Comparison of ENCODE assay signal across 18 mouse cellular contexts in the genomic region with DNA sequence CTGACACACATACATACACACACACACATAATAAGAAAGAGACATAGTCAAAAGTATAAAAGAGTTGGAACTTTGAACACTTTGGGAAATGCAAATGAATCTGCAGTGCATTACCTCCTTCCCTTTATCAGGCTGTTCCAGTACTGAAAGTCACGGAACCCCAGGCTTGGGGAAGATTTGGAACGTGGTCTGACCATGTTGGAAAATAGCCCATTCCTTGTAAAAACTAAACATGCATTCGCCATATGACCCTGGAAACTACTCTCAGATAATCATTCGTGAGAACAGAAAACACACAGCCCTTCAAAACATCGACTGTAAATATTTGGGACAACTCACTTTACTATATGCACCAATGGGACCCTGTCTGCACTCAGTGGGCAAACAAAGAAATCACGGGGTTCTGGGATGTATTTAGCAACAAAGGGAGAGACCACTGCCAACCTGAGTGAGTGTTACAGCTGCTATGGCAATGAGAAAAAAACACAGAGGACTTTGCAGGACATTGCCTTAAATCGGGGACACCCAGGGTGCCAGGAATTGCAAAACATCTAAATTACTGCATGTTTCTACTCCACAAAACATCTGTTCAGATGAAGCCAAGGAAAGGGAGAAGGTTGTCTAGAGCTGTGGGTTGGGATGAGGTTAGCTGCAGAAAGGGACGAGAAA.
DNase-seq lines count a peak whose midpoint lies in the region; ATAC-seq lines count a peak whose summit lies in the region.
"Had no signal": no experiment of that assay in that cellular context is flagged by ENCODE, and none has a peak within 500 bp of the region (broad histone marks: within the 10 kb centered on the region; RNA-seq: fewer than 3 reads in every experiment).

No protein-coding gene starts in this region.

- H3K4me3 ChIP-seq in neural tube, embryonic 13.5 days, result no peak overlapping the region
- no peak overlapping the region for H3K4me3 ChIP-seq in intestine, embryonic 15.5 days (replicated peaks)
- H3K4me3 ChIP-seq: forebrain, embryonic 15.5 days; liver, embryonic 12.5 days; midbrain, embryonic 12.5 days had no signal

- H3K27ac ChIP-seq in neural tube, embryonic 13.5 days (replicated peaks), result 0 out of 2 replicates have a peak overlapping the region, but pooled peaks have one; percentile 3
- H3K27ac ChIP-seq in intestine, embryonic 15.5 days, result no peak overlapping the region
- H3K27ac ChIP-seq: forebrain, embryonic 15.5 days; liver, embryonic 12.5 days; macrophage; midbrain, embryonic 12.5 days had no signal

- no peaks in the 10 kb centered on the region for H3K36me3 ChIP-seq in neural tube, embryonic 13.5 days
- H3K36me3 ChIP-seq in intestine, embryonic 15.5 days, result no peaks in the 10 kb centered on the region
- H3K36me3 ChIP-seq: forebrain, embryonic 15.5 days; liver, embryonic 12.5 days; midbrain, embryonic 12.5 days had no signal

- 73% methylated on average over 8 of the region's 8 CpGs for WGBS in neural tube, embryonic 13.5 days
- 55% methylated on average over 8 of the region's 8 CpGs for WGBS in intestine, embryonic 15.5 days

- no peak for ATAC-seq in neural tube, embryonic 13.5 days (ENCODE audit: low read depth)
- ATAC-seq in megakaryocyte-erythroid progenitor cell, adult 5-6 weeks (replicated peaks; ENCODE audit: low FRiP score, low TSS enrichment, poor library complexity, severe bottlenecking), result no peak
- no peak for ATAC-seq in intestine, embryonic 15.5 days
- ATAC-seq: forebrain, embryonic 15.5 days; inflammation-experienced regulatory T-cells, adult 6 months; liver, embryonic 12.5 days had no signal

- intact Hi-C loops in heart, postnatal 10 days (cut with DNase I), result no loop called here

- H3K4me1 ChIP-seq in neural tube, embryonic 13.5 days (replicated peaks), result peaks cover 19% of the 10 kb centered on the region
- H3K4me1 ChIP-seq in intestine, embryonic 15.5 days (replicated peaks), result no peaks in the 10 kb centered on the region
- H3K4me1 ChIP-seq: liver, embryonic 12.5 days had no signal

- H3K4me2 ChIP-seq in neural tube, embryonic 13.5 days, result no peak overlapping the region
- H3K4me2 ChIP-seq in intestine, embryonic 15.5 days (replicated peaks), result no peak overlapping the region
- H3K4me2 ChIP-seq: forebrain, embryonic 15.5 days; heart, embryonic 11.5 days; liver, embryonic 12.5 days; midbrain, embryonic 12.5 days had no signal

- peak; percentile 23 to 53 for DNase-seq in heart, adult 18-20 months
- DNase-seq in heart, postnatal 10 days, result no peak
- DNase-seq in neural tube, embryonic 10.5 days (ENCODE audit: extremely low spot score, low spot score), result no peak
- DNase-seq in lung, postnatal 10 days, result peak; percentile 32
- DNase-seq: cerebellum, adult 11-12 months; cerebellum, postnatal 36 days; layer of hippocampus, postnatal 36 days; spleen, adult 18-20 months; thymus, postnatal 25 days had no signal

- H3K27me3 ChIP-seq in neural tube, embryonic 13.5 days, result no peaks in the 10 kb centered on the region
- H3K27me3 ChIP-seq in intestine, embryonic 15.5 days (replicated peaks), result no peaks in the 10 kb centered on the region
- H3K27me3 ChIP-seq: forebrain, embryonic 15.5 days; liver, embryonic 12.5 days; midbrain, embryonic 12.5 days had no signal

- H3K9me3 ChIP-seq in neural tube, embryonic 13.5 days, result no peaks in the 10 kb centered on the region
- no peaks in the 10 kb centered on the region for H3K9me3 ChIP-seq in intestine, embryonic 15.5 days
- H3K9me3 ChIP-seq: forebrain, embryonic 15.5 days; liver, embryonic 12.5 days; midbrain, embryonic 12.5 days had no signal

- no peak overlapping the region for H3K9ac ChIP-seq in neural tube, embryonic 13.5 days
- H3K9ac ChIP-seq in intestine, embryonic 15.5 days, result no peak overlapping the region
- H3K9ac ChIP-seq: forebrain, embryonic 15.5 days; liver, embryonic 12.5 days; midbrain, embryonic 12.5 days had no signal

Comparison
In these comparisons a context has a peak if more than half of its experiments do, and no peak if none do; other contexts are left out.
1. DNase-seq: peak in heart, adult 18-20 months (2 of 2) and lung, postnatal 10 days (single experiment); none in heart, postnatal 10 days (0 of 2) and neural tube, embryonic 10.5 days (single experiment).